Mouse (Mus musculus): ENCODE measurements around the gene Ecm2. TPM values are rescaled to one million over a fixed set of nuclear protein-coding genes. Genes with fewer than 3 reads are reported as not detected.

Gene Ecm2
- polyA plus RNA-seq, 1 experiment from 2014 or later: 1.3 TPM

DNA sequence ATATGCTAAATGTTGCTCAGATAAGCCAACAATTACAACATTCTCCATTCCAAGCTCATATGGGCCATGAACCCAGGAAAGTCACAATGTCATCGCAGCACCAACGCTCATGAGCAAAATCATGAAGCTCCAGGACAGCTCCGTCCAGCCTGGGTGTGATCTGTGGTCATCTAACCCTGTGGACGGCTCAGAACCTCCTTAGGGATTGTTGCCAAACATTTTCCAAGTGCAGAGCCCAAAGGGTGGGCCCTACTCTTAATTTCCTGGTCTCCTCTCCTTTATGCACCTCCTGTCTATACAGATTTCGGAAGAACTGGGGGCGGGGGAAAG lies 32.0 kb upstream of the Ecm2 start:
- WGBS: 95% methylated on average over 6 of the region's 6 CpGs
- Histone ChIP-seq H3K9me3 (no peaks in the 10 kb centered on the region), H3K27ac (replicated peaks) (no peak overlapping the region), H3K4me2 (replicated peaks) (no peak overlapping the region), H3K27me3 (no peaks in the 10 kb centered on the region), H3K36me3 (no peaks in the 10 kb centered on the region), H3K4me1 (no peaks in the 10 kb centered on the region), H3K9ac (replicated peaks) (no peak overlapping the region), H3K4me3 (no peak overlapping the region)
- no peak for ATAC-seq (ENCODE audit: low FRiP score, low read depth)

DNA sequence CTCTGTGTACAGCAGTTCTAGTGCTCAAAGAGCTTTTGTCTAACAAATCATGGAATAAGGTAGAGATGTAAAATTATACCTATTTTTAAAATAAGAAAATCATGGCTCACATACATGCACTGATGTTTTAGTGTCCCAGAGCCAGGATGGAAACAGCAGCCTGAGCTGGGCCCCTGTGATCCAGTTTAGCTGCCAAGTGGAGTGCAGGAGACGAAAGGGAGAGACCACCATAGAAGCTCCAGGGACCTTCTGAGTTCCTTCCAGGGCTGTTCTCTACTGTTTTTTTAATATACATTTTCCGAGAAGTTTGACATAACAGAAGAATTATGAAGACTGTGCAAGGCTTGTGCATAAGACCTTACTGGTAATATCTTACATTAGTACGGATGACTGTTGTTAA lies 26.7 kb upstream of the Ecm2 start:
- Histone ChIP-seq H3K4me3 (no peak overlapping the region), H3K27ac (replicated peaks) (no peak overlapping the region), H3K27me3 (no peaks in the 10 kb centered on the region), H3K4me2 (replicated peaks) (no peak overlapping the region), H3K36me3 (no peaks in the 10 kb centered on the region), H3K9me3 (no peaks in the 10 kb centered on the region), H3K4me1 (0 out of 2 replicates have a peak, but pooled peaks cover 4% of the 10 kb centered on the region), H3K9ac (replicated peaks) (no peak overlapping the region)
- no peak for ATAC-seq (ENCODE audit: low FRiP score, low read depth)
- 90% methylated on average over 3 of the region's 3 CpGs for WGBS

DNA sequence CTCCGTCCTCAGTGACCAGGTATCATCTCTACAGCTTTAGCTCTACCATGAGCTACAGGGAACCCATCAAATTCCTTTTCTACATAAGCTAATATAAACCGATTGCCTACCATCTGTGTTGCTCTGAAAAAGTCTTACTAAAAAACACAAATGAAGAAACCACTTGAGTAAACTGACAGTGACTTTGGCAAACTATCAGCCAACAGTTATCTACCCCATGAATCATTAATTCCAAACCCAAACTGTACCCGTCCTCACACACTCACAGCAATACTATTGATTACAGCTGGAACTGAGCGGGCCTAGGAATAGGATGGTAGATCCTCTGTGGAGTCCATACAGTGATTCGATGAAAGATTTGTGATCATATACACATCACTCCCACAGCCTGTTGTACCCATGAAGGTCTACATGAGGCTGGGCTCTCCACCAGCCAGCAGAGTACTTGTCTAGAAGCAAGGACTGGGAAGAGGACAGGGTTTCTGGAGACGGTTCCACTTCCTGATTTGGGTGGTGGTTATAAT lies 25.7 kb upstream of the Ecm2 start:
- no peak overlapping the region for H3K4me2 ChIP-seq (replicated peaks)
- H3K27me3 ChIP-seq: no peaks in the 10 kb centered on the region
- no peak for ATAC-seq (ENCODE audit: low FRiP score, low read depth)
- WGBS: 92% methylated on average over 6 of the region's 6 CpGs
- 0 out of 2 replicates have a peak, but pooled peaks cover 4% of the 10 kb centered on the region for H3K4me1 ChIP-seq
- H3K36me3 ChIP-seq: no peaks in the 10 kb centered on the region
- H3K9me3 ChIP-seq: no peaks in the 10 kb centered on the region
- H3K27ac ChIP-seq (replicated peaks): no peak overlapping the region
- H3K9ac ChIP-seq (replicated peaks): no peak overlapping the region
- no peak overlapping the region for H3K4me3 ChIP-seq

DNA sequence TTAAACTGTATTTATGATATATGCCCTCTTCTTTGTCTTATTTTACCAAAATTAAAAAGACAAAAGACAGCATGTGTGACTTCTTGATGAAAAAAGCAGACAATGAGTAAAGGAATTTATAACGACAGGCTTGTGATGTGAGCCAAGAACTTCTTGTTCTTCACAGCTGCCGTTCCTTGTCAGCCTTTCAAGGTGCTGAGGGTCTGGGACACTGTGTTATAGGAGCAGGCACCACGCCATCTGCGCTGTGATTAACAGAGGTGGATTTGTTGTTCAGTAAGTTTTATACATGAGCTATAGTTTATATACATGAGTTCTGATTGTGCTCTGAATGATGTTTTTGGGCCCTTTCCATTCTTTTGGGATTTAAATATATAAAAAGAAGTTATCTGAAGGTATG lies 25.2 kb upstream of the Ecm2 start:
- Histone ChIP-seq H3K9ac (replicated peaks) (no peak overlapping the region), H3K27me3 (no peaks in the 10 kb centered on the region), H3K4me3 (no peak overlapping the region), H3K27ac (replicated peaks) (no peak overlapping the region), H3K9me3 (no peaks in the 10 kb centered on the region), H3K4me1 (0 out of 2 replicates have a peak, but pooled peaks cover 4% of the 10 kb centered on the region), H3K36me3 (no peaks in the 10 kb centered on the region), H3K4me2 (replicated peaks) (no peak overlapping the region)
- ATAC-seq (ENCODE audit: low FRiP score, low read depth): no peak
- 91% methylated on average over 4 of the region's 4 CpGs for WGBS

DNA sequence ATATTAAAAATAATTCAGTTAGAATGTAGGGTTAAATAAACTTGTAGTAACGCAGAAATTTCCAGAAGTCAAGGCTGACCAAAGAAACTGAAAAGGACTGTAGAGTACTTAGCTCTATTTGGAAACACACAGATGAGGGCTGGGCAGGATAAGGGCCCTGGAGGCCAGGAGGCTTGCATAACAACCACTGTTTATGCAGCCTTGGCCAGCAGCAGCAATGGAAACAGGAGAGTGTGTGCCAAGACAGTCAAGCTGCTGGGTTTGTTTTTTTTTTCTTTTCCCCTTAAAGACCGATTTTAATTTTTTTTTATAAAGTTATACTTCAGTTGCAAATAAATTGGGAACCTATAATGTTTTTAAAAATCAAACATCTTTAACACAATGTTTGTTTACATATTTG lies 24.6 kb upstream of the Ecm2 start:
- H3K9ac ChIP-seq (replicated peaks): no peak overlapping the region
- WGBS: 85% methylated on average over 2 of the region's 2 CpGs
- 0 out of 2 replicates have a peak, but pooled peaks cover 4% of the 10 kb centered on the region for H3K4me1 ChIP-seq
- ATAC-seq (ENCODE audit: low FRiP score, low read depth): no peak
- H3K4me2 ChIP-seq (replicated peaks): no peak overlapping the region
- H3K9me3 ChIP-seq: no peaks in the 10 kb centered on the region
- H3K27me3 ChIP-seq: no peaks in the 10 kb centered on the region
- H3K36me3 ChIP-seq: no peaks in the 10 kb centered on the region
- no peak overlapping the region for H3K27ac ChIP-seq (replicated peaks)
- H3K4me3 ChIP-seq: no peak overlapping the region

DNA sequence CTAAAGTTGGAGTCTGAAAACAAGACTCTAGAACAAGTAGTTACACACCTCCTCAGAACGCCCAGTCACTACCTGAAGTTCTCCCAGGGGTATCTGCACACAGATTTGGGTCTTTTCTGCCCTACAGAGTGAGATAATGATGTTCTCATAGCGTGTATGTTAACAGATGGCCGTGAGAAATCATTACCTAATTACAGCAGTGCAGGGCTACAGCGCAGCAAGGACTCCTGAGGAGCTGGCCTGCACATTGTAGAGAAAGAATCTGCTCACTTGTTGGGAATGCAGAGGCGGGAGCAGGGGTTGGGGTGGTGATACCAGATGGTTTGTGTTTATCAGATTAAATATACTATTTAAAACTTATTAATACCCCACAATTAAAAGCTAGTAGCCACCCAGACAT lies 24.1 kb upstream of the Ecm2 start:
- 63% methylated on average over 5 of the region's 5 CpGs for WGBS
- Histone ChIP-seq H3K9ac (replicated peaks) (no peak overlapping the region), H3K4me1 (0 out of 2 replicates have a peak, but pooled peaks cover 4% of the 10 kb centered on the region), H3K27me3 (no peaks in the 10 kb centered on the region), H3K27ac (replicated peaks) (no peak overlapping the region), H3K36me3 (no peaks in the 10 kb centered on the region), H3K4me3 (no peak overlapping the region), H3K4me2 (replicated peaks) (no peak overlapping the region), H3K9me3 (no peaks in the 10 kb centered on the region)
- no peak for ATAC-seq (ENCODE audit: low FRiP score, low read depth)

DNA sequence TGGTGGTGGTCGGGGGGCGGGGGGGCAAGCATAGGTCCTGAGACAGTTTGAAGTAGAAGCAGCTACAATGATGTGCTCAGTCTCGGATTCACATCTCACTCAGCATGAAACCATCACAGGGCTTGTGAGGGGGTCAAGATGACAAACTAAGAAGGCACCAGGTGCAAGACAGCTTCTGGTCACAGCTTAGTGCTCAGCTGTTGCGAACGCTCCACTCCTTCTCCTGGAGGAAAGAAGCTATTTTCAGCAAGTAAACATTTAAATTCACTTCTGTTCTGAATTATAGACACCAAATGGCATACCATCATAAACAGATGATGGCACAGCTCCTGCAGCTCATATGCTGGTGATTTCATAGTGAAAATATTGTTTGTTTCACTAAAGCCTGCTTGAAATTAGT lies 19.2 kb upstream of the Ecm2 start:
- WGBS: 86% methylated on average over 5 of the region's 5 CpGs
- no peaks in the 10 kb centered on the region for H3K36me3 ChIP-seq
- H3K4me3 ChIP-seq: no peak overlapping the region
- no peaks in the 10 kb centered on the region for H3K9me3 ChIP-seq
- no peak overlapping the region for H3K4me2 ChIP-seq (replicated peaks)
- H3K27me3 ChIP-seq: no peaks in the 10 kb centered on the region
- no peak overlapping the region for H3K27ac ChIP-seq (replicated peaks)
- H3K4me1 ChIP-seq: 0 out of 2 replicates have a peak, but pooled peaks cover 4% of the 10 kb centered on the region
- H3K9ac ChIP-seq (replicated peaks): no peak overlapping the region
- no peak for ATAC-seq (ENCODE audit: low FRiP score, low read depth)

DNA sequence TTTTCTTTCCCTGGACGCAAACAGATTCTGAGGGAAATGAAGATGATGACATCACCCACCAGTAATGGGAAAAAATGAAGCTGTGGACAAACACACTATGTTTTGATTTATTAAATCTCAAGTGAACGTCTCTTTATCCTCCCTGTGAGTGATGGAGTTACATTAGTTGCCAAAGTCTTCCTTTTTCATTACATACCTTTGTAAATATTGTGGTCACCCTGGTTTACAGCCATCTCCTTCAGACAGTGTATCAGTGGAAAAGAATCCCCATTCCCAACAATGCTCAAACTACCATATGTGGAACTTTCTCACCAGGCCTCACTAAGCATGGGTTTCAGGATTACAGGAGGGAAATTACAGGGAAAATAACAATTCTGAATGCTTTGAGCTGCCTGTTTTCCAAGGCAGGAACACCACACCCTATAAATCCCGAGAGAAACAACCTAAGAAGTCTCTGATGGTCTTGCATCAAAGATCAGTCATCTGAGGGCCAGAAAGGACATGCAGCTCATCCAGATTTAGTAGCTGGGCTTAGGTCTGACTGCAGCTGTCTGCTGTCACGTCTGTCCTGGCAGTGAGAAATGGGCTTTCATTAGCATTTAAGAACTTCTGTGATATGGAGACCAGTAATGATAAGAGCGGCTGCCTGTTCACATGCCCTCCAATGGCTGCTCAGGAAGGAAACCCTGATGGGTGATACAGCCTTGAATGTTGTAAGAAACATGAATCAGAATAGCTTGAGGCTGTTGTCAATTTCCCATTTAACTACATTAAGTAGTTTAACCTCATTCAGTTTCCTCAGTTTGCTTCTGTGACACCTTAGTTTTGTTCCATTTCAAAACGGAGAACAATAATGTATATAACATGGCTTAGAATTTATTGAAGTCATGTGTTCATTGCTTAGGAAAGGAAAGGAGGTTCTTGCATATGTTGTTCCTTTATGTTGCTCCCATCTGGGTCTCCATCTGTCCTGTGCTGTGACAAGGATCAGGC lies 11.9 kb upstream of the Ecm2 start, which contains the start of gene Tes3-ps:
Gene Tes3-ps (plus strand): TSS at position 943 of the 993 bp plus-strand sequence.
- H3K4me2 ChIP-seq (replicated peaks): no peak within 1 kb of the TSS
- no peak within 1 kb of the TSS for H3K4me3 ChIP-seq
- ATAC-seq (ENCODE audit: low FRiP score, low read depth): no peak
- H3K4me1 ChIP-seq: no peaks in the 10 kb centered on the region
- no peaks in the 10 kb centered on the region for H3K9me3 ChIP-seq
- no peaks in the 10 kb centered on the region for H3K27me3 ChIP-seq
- no peak within 1 kb of the TSS for H3K27ac ChIP-seq (replicated peaks)
- H3K36me3 ChIP-seq: no peaks in the 10 kb centered on the region
- WGBS: 83% methylated on average over 6 of the region's 6 CpGs
- no peak within 1 kb of the TSS for H3K9ac ChIP-seq (replicated peaks)

DNA sequence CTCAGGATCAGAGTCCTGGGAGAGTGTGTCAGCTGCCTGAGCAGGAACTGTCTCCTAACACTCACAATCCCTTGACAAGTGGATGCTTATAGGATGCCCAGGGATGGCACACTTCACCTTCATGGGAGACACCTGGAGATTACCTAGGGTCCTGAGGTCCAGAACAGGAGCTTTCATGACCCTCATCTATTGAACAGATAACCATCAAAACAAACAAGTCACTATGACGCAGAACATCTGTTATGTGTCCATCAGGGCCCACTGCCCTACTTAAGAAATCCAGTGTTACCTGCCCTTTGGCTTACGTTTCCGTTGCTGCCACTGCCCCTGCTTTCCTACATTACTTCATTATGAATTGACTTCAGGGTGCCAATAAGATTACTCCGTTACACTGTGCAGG lies 1.2 kb downstream of the Ecm2 start:
- ATAC-seq (ENCODE audit: low FRiP score, low read depth): no peak
- 84% methylated on average over 4 of the region's 4 CpGs for WGBS
- Histone ChIP-seq H3K27me3 (no peaks in the 10 kb centered on the region), H3K9ac (replicated peaks) (no peak overlapping the region), H3K9me3 (no peaks in the 10 kb centered on the region), H3K4me1 (no peaks in the 10 kb centered on the region), H3K27ac (replicated peaks) (no peak overlapping the region), H3K4me2 (replicated peaks) (no peak overlapping the region), H3K4me3 (no peak overlapping the region), H3K36me3 (no peaks in the 10 kb centered on the region)

DNA sequence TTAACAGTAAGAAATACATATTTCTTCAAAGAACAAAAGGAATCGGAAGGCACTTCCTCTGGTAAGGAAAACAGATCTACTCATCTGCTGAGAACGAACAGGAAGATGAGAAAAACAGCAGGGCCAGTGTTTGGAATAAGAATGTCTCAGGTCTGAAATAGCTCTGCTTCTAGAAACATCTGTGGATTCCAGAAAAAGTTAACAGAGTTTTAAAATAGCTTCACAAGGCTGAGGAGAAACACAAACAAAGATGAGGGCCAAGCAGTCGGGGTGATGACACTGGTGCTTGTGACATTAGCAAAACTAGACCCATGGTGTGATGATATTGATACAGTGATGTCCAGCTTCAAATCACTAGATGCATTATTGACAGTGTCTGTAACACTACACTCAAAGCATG lies 2.6 kb downstream of the Ecm2 start:
- no peaks in the 10 kb centered on the region for H3K4me1 ChIP-seq
- H3K4me2 ChIP-seq (replicated peaks): no peak overlapping the region
- no peak overlapping the region for H3K27ac ChIP-seq (replicated peaks)
- WGBS: 80% methylated on average over 3 of the region's 3 CpGs
- no peaks in the 10 kb centered on the region for H3K9me3 ChIP-seq
- H3K27me3 ChIP-seq: no peaks in the 10 kb centered on the region
- H3K4me3 ChIP-seq: no peak overlapping the region
- no peak for ATAC-seq (ENCODE audit: low FRiP score, low read depth)
- no peaks in the 10 kb centered on the region for H3K36me3 ChIP-seq
- H3K9ac ChIP-seq (replicated peaks): no peak overlapping the region

DNA sequence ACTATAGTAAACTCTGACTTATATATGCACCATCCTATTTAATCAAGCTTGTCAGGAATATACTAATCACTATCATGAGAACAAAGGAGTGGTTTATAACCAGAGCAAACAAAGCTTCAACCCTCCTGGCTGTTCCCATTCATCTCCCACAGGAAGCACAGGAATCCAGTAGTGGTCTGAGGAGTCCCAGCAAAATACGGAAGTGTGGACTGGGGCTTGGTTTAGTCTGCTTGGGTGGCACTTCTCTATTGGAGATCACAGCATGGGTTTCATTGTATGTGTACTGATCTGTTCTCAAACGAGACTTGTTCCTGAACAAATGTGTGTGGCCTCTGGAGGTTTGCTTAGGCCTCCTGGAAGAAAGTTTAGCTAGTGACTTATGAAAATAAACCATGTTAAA lies 14.2 kb downstream of the Ecm2 start:
- H3K9me3 ChIP-seq: no peaks in the 10 kb centered on the region
- no peak overlapping the region for H3K27ac ChIP-seq (replicated peaks)
- no peak for ATAC-seq (ENCODE audit: low FRiP score, low read depth)
- H3K4me1 ChIP-seq: no peaks in the 10 kb centered on the region
- no peak overlapping the region for H3K4me3 ChIP-seq
- WGBS: 36% methylated on average over 2 of the region's 2 CpGs
- no peak overlapping the region for H3K4me2 ChIP-seq (replicated peaks)
- no peak overlapping the region for H3K9ac ChIP-seq (replicated peaks)
- no peaks in the 10 kb centered on the region for H3K36me3 ChIP-seq
- no peaks in the 10 kb centered on the region for H3K27me3 ChIP-seq

DNA sequence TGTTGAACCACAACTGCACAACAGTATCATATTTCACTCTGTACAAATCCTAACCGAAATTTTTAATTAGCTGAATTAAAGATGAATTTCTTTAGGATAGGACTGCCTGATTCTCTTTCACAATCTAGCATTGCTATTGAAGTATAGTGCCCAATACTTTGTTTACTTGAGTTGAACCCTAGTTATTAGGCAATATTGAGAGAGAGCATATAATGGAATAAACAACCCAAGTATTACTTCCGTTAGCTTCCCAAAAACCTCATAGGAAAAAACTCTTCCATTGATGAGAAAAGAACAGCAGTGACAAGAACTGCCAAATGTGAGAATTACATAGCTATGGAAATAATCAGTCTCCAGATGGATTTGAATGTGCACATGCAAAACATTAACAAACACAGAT lies 21.6 kb downstream of the Ecm2 start:
- 87% methylated on average over 2 of the region's 2 CpGs for WGBS
- no peak overlapping the region for H3K27ac ChIP-seq (replicated peaks)
- no peak overlapping the region for H3K4me3 ChIP-seq

More for the DNA sequence above, 21.6 kb downstream of the Ecm2 start:
- Histone ChIP-seq H3K36me3 (no peaks in the 10 kb centered on the region), H3K4me1 (no peaks in the 10 kb centered on the region), H3K4me2 (replicated peaks) (no peak overlapping the region), H3K27me3 (no peaks in the 10 kb centered on the region), H3K9ac (replicated peaks) (no peak overlapping the region), H3K9me3 (no peaks in the 10 kb centered on the region)
- no peak for ATAC-seq (ENCODE audit: low FRiP score, low read depth)

Measured in midbrain, embryonic 12.5 days (tissue).